Mouse (Mus musculus) heart, postnatal 36 days (tissue): ENCODE measurements around the gene Afdn. TPM values are rescaled to one million over a fixed set of nuclear protein-coding genes. Genes with fewer than 3 reads are reported as not detected.
"Not testable (repeated sequence)": the region's sequence is repeated elsewhere in the genome, so short reads cannot be mapped to it uniquely, and the experiment has no call there.

ENCODE experiments used
- DNase-seq, 2 experiments: peaks; one replicate each; pipeline ENCODE4 v3.0.0; 2021 to 2022
- intact Hi-C: fragments of 180-260 bp; cut with DNase I; formaldehyde crosslinking; loops from one replicate; pipeline ENCODE4 v1.15.1; 2025
- total RNA-seq, 2 experiments: library from RNA; stranded (reverse); gene quantifications; 2 replicates each; pipeline ENCODE4 v1.2.3; 2021

Gene Afdn
- total RNA-seq, 2 experiments from 2014 or later: 86.4 to 102 TPM

DNA sequence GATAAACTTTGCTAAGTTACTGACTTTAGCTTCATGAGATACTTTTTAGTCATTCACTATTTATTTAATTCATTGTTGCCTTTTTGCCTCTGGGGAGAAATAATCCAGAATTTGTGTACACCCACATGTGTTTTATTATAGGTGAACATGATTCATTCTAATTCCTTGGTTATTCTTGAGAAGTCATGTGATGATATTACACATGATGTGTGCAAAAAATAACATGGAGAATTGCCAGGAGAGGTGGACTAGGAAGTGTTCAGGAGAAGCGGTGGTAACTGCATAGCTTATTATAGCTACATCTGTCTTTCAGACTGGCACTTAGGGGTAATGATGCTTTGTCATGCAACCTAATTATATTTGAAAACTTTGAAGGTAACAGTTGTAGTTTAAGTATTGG lies 3.5 kb downstream of the Afdn start:
- DNase-seq: no peak
- intact Hi-C loops: loop anchor here (5.0 kb wide), 2 partner anchors 82 to 292 kb away; no protein-coding TSS in a partner anchor

DNA sequence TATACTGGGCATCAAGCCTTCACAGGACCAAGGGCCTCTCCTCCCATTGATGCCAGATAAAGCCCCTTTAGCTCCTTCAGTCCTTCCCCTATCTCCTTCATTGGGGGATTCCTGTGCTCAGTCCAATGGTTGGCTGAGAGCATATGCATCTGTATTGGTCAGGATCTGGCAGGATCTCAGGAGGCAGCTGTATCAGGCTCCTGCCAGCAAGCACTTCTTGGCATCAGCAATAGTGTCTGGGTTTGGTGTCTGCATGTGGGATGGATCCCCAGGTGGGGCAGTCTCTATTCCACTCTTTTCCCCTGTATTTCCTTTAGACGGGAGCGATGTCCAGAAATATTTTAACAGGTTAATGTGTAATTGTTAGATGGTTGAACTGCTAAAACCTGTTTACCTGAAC lies 4.6 kb downstream of the Afdn start:
- peak in 1 of 2 experiments; percentile 31 for DNase-seq
- intact Hi-C loops: loop anchor here (5.0 kb wide), 2 partner anchors 83 to 293 kb away; no protein-coding TSS in a partner anchor

DNA sequence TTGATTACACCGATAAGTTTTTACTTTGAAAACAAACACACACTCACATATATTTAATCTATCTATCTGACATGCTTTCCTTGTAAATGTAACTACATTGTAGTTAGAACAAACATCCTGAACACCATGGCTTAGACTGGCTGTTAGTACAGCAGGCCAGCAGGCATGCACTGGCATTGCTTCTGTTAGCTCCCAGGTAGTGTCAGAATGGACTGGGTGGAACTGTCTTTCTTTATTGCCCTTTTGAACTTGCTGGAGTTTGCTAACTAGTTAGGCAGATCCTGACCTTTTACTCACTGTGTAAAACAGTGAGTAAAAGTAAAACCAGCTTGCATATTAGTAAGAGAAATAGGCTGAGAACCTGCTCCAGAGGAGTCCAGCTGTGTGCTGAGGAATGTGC lies 8.2 kb downstream of the Afdn start:
- intact Hi-C loops: no loop called here
- DNase-seq: no peak

DNA sequence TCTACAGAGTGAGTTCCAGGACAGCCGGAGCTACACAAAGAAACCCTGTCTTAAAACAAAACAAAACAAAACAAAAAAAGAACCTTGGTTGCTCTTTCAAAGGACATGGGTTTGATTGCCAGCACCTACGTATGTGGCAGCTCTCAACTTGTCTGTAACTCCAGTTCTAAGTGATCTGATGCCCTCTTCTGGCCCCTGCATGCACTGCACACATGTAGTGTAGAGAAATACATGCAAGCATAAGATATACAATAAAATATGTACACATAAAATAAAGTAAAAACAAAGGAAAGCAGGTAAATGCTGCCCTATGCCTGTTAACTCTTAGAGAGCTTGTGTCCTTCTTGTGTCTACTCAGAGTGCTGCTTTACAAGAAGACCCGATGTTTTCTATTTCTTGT lies 8.9 kb downstream of the Afdn start:
- DNase-seq: no peak
- intact Hi-C loops: no loop called here

DNA sequence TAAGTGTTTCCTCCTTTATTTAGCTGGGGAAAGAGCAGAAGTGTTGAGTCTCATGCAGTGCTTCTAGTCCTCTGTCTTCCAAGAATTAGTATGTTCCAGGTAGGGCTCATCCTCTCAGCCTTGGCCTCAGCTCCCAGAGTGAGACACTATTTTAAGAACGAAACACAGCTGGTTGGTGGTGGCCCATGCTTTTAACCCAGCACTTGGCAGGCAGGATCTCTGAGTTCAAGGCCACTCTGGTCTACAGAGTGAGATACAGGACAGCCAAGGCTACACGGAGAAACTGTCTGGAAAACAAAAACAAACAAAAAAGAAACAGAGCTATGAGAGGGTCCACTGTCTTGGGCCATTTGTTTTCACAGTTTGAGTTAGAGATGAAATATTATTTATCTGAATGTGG lies 17.3 kb downstream of the Afdn start:
- intact Hi-C loops: loop anchor here (10.0 kb wide), 1 partner anchor 753 kb away; no protein-coding TSS in a partner anchor
- DNase-seq: no peak

DNA sequence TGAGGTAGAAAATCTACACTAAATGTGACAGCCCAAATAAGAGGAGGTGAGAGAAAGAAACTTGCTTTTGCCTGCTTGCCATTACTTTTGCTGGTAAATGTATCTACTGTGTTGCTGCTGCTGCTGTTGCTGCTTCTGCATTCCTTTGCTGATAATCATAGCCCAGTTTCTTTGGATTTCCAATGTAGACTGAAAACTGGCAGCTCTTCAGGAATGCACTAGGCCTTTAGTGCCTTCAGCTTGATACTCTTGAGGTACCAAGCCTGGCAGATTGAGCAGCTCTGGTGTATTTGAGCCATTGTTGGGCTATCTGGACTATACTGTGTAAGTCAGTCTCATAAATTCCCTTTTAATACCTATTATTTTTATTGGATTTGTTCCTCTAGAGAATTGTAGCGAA lies 18.5 kb downstream of the Afdn start:
- DNase-seq: no peak
- intact Hi-C loops: loop anchor here (10.0 kb wide), 1 partner anchor 754 kb away; no protein-coding TSS in a partner anchor

DNA sequence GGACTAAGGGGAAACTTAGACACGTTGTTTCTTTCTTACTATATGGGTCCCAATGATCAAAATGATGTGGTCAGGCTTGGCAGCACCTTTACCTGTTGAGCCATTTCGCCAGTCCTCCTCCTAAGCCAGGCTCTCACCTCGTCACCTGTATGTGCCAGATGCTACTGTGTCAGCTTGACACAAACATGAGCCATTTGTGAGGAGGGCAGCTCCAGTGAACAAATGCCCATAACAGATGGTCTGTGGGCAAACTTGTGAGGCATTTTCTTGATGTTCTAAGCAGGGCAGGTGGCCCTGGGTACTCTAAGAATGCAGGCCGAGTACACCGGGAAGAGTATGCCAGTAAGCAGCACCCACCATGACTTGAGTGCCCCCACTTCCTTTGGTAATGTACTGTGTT lies 21.6 kb downstream of the Afdn start:
- no peak for DNase-seq
- intact Hi-C loops: no loop called here

DNA sequence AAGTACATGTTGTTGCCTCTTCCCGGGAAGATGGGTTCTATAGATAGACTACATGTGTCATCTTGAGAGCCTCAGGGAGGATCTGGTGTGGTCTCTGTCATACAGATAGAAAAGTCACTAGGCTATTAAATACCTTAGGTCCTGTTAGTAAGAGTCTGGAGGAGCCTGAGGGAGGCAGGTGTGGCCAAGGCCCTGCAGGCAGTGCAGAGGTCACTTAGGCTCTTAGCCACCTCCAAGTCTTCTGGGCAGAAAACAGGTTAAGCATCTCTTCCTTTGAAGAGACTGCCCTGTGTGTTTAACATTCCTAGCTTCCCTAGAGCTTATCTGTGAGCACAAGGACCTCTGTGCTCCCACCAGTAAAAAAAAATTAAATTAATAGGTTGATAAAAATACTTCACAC lies 23.1 kb downstream of the Afdn start:
- DNase-seq: no peak
- intact Hi-C loops: no loop called here

DNA sequence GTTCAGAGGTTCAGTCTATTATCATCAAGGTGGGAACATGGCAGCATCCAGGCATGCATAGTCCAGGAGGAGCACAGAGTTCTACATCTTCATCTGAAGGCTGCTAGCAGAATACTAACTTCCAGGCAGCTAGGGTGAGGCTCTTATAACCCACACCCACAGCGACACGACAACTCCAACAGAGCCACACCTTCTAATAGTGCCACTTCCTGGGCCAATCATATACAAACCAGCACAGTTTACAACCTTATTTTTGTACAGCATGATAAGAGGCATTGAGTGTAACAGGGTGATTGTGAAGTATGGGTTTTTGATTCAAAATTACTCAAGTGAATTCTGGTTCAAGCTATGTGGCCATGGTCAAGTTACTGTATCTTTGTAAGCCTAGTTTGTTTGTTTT lies 29.7 kb downstream of the Afdn start:
- DNase-seq, intact Hi-C loops: not testable (repeated sequence)

DNA sequence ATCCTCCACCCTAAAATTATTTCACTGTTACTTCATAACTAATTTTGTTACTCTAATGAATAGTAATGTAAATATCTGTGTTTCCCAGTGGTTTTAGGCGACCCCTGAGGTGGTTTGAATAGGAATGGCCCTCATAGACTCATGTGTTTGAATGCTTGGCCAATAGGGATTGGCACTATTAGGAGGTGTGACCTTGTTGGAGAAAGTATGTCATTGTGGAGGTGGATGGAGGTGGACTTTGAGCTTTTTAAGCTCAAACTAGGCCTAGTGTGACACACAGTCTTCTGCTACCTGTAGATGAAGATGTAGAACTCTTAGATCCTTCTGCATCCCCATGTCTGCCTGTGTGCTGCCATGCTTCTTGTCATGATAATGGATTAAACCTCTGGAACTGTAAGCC lies 37.4 kb downstream of the Afdn start:
- intact Hi-C loops: no loop called here
- DNase-seq: no peak

DNA sequence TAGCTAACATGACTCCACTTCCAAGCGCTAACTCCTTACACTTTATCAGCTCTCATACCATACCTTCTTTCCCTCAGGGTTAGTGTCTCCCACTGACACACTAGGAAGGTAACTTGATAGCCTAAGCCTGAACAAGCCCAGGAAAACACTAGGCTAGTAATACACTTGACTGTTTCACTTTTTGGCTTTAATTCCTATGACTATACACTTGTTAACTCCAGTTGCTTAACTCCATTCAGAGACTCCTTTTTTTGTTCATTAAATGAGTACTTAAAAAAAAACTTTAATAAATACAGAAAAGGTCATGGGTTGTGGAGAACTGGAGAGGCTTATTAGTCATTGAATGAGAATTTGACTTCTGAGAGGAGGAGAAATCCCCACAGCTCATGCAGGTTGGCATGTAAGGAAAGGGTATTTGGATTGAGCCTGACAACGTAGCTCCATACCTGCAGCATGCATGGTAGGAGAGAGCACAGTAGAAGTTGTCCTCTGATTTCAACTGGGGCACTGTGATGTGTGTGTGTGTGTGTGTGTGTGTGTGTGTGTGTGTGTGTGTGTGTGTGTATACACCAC lies 42.6 kb downstream of the Afdn start:
- DNase-seq: no peak
- intact Hi-C loops: no loop called here

DNA sequence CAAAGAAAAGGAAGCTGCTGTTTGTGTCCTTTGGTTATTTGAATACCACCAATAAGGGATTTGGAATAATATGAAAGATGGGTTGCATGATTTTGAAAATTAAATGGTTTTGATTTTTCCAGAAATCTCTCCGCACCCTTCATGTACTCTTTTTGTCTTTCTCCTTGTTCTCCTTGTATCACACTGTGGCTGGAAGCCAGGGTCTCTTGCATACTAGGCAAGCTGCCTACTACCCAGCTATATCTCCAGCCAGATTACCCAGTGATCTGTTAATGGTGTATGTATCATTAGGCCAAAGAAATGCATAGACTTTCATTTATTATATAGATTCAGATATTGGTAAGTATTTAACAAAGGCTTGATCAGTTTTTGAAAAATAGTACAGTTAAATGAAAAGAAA lies 45.7 kb downstream of the Afdn start:
- intact Hi-C loops: no loop called here
- no peak for DNase-seq

DNA sequence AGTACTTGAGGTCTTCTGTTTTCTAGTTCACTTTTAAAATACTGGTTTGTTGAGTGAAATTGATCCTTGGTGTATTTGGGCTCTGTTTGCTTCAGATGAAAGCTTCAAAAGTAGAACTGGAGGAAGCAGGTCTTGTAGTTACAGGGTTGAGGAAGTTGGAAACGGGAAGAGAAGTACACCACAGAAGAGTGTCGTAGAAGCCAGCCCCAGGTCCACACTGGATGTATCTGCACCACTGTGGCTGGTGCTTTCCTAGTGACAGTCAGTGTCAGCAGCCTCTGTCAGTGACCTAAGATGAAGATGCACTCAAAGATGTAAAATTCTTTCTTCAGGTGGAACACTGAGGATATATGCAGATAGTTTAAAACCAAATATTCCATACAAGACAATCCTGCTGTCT lies 57.5 kb downstream of the Afdn start:
- intact Hi-C loops: no loop called here
- no peak for DNase-seq

DNA sequence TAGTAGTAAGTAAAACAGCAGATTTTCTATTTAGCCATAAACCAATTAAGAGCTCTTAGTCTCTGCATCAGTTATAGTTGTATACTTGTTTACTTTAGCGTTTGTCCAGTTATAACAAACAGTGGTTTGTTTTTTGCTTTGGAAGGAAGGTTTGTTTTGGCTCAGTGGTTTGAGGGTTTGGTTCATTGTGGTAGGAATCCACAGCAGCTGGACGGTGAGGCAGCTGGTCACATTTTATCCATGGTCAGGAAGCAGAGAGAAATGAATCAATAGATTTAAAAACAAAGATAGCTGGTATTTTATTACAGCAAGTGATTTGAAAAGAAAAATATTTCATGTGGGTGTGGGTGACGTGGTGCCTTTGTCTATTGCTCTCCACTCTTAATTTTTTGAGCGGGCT lies 59.0 kb downstream of the Afdn start:
- DNase-seq: no peak
- intact Hi-C loops: no loop called here

DNA sequence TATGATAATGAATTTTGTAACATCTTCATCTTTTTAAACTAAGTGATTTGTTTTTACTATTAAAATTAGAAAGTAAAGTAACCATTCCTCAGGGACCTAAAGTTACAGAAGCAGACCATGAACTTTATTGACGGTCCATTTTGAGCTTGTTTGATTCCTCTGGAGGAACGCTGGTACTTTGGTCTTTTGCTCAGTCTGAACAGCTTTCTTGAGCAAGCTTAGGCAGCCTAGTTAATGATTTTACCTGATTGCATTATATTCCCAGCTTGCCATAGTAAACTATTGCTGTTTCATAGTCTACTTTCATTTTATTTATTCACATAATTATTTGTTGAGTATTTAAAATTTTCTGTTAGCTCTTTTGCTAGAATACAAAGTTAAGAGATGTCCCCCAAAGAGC lies 60.3 kb downstream of the Afdn start:
- intact Hi-C loops: no loop called here
- DNase-seq: no peak

DNA sequence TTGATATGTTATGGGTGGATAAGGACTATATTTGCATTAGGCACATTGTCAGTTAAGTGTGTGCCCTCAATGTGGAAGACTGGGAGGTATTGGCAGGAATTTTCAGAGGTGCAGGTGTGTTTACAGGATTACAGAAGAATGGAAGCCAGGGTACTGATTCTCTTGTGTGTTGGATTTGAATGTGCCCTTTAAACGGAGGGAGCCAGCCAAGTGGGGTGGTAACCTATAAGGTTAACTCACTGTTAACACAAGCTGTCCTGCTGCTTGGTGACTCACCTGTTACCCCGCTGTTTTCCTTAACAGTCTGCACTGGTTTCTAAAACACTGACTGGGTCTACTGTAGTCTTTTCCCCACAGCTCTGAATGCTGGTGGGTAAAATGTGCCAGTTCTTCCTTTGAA lies 65.1 kb downstream of the Afdn start:
- DNase-seq: no peak
- intact Hi-C loops: no loop called here

DNA sequence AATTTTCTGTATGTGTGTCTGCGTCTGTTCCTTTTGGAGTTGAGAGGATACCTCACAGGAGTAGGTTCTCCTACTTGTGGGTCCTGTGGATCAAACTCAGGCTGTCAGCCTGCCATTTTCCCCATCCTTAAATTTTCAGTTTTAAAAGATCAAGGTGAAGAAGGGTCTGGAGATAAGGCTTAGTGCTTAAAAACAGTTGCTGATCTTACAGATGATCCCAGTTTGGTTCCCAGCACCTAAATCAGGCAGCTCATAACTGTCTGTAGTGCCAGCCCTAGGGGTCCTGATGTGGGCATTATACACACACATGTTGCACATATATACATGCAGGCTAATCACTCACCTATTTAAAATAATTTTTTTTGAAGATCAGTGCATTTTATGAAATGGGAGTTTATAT lies 69.9 kb downstream of the Afdn start:
- intact Hi-C loops: loop anchor here (1.0 to 10.0 kb wide), 4 partner anchors 147 to 375 kb away; partner anchors contain the start of gene Dact2
- no peak for DNase-seq

DNA sequence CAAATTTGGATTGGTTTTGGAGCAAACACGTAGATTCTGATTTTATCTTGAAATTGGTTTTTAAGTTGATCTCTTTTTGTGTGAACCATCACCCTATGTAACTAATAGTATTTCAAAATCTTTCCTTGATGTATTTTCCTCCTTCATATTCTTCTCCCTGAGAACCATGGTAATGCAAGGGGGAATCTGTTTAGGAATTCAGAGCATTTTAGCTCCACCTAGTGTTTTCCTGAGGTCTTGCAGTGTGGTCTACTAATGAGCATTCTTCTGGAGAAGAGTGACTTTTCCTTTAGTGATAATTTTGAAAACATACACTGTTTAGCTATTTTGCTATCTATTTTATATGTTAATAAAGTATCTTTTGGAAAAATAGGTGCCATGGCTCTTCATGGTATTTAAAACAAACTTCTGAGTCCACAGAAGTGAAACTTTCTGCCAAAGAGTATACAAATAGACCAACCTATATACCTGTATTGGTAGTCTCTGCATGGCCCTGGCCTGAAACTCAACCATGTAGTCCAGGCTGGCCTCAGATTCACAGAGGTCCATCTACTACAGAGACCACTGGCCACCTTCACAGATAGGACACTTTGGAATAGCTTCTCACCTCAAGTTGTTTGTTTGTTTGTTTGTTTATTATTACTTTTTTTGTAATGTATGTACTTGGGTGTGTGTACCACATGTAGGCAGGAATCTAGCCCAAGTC lies 70.5 kb downstream of the Afdn start:
- intact Hi-C loops: loop anchor here (1.0 to 10.0 kb wide), 4 partner anchors 147 to 374 kb away; partner anchors contain the start of gene Dact2
- peak; percentile 31 to 34 for DNase-seq

DNA sequence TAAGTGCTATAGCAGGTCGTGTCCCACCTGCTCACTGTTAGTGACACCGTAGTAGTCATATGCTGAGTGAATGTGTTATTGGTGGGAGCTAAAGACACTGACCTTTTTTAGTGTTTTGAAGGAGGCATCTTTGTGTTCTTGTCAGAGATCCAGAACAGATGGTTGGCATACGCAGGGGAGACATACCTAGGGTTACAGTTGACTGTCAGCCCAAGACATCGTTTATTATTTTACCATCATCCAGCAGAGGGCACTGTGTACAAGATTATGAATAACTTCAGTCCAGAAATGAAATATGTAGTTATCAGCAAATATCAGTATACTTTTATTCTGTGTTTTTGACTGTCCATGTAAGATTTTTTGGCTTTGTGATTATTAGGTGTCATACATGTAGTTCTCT lies 75.5 kb downstream of the Afdn start:
- intact Hi-C loops: loop anchor here (10.0 kb wide), 1 partner anchor 369 kb away; the partner anchor contains the start of gene Dact2
- no peak for DNase-seq

DNA sequence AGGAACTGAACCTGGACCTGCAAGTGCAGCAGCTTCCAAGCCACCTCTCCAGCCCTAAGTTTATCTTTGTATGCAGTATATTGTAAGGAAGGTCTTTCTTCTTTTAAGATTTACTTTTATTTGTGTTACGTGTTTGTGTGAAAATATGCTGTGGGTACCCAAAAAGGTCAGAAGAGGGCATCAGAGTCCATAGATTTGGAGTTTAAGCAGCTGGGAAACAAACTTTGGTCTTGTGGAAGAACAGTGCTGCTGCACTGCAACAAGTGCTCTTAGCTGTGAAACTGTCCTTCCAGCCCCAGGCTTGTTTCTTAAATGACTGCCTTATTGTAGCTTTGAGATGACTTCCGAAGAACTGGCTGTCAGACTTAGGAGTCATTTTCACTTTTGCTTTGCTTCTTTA lies 89.8 kb downstream of the Afdn start:
- peak; percentile 22 to 30 for DNase-seq
- intact Hi-C loops: loop anchor here (5.0 kb wide), 3 partner anchors 92 to 357 kb away; no protein-coding TSS in a partner anchor

DNA sequence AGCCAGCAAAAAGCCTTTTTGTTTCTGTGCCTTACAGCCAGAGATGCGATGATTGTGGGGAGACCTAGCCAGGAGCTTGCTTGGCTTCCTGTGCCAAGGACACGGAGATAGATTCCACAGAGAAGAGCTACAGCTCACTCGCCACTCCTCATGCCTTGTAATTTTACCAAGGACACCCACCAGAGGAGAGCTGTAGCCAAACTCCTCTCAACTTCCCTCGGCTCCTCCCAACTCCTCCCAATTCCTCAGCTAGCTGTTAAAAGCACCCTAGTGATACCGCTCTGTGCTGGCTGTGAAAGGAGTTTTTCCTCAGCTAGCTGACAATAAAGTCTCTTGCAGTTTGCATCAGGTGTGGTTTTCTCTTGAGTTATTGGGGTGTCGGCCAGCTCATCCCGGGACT lies 93.5 kb downstream of the Afdn start:
- DNase-seq: not testable (repeated sequence)
- intact Hi-C loops: loop anchor here (5.0 kb wide), 3 partner anchors 88 to 353 kb away; no protein-coding TSS in a partner anchor

DNA sequence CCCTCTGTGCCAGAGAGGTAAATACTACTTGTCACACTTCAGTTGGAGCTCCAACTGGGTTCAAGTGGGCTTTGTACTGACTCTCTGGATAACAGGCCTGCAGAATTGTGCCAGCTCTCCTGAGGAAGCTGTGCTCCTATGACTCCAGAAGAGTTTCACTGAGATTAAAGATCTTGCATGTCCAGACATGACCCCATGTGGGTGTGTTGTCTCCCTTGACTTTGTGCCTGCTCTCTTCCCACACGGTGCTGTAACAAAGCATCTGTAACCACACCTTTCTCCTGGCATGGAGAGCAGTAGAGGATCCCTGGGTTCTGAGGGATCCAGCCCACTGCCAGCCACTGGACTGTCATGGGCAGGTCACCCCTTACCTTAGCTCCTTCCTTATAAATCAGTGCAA lies 95.1 kb downstream of the Afdn start:
- DNase-seq: no peak
- intact Hi-C loops: no loop called here
